Mouse (Mus musculus) v-Abl transformed pro-B cells (cell line): ENCODE measurements around the gene Slc50a1.

ENCODE experiments used
- in situ Hi-C, 2 experiments: fragments of 400-800 bp; cut with MboI; formaldehyde crosslinking; loops; one replicate each; pipeline ENCODE4 v1.15.1; 2025; ENCODE audit not compliant: unreplicated experiment in 2 of 2

Slc50a1 gene

DNA sequence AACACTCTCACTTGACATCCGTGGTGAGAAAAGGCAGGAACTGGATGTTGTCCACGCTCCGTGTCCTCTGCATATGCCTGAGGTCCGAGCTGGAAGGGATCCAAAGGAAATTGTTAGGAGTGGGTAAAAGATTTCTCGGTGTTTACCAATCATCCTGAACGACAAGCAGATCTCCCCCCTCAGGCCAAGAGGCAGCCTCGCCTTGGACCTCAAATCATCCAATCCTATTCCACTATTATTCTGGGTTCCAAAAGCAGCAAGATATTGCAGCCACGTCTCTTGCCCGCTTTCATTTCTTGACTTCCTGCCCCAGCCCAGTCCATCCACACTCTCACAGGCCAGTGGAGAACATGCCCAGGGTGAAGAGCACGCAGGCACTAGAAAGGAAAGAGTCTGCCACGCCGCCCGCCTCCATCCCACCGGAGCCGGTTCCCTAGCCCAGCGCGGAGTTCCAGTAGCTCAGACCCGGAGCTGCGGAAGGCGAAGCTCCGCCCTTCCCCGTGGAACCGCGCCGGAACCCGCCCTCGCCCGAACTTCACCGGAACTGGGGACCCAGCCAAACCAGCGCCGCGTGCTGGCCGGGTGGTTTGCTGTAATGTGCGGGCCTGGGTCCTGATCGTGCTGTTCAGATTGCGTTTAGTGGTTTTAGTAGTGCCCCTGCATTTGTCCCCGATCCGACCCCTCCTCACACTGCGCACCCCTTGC is at the start of gene Slc50a1:
Slc50a1 (minus strand) TSS at position 520 of the 705 bp plus-strand sequence.
- in situ Hi-C loops, result no loop called here

DNA sequence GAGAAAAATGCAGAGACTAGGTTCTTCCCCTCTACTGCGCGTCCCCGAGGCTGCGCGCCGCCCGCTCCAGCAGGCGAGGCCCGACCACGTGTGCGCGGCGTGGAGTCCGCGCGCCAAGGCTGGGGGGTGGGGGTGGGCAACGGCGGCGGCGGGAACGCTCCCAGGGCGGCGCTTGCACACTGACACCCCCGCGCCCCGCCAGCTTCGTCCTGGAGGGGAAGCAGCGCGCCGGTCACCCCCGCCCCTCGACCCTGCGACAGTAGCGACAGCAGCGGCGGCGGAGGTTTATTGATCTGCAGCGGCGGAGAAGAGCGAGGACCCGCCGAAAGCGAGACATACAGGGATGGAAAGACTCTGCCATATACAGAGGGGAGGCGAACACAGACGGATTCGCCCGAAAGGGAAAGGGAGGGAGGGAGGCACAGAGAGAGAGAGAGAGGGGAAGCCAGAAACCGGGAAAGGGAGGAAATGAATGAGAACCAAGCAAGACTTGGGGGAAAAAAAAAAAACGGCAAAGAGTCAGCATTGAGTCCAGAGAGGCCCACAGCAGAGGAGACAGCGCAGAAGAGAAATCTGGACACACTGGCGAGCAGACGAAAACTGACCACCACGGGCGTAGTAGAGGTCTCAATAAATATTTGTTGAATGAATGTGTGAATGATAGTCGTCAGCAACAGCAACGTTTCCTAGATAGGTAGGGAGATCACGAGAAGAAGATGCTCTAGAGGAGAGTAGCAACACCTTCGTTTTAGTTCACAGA is 49.4 kb upstream of the Slc50a1 start:
- in situ Hi-C loops, result loop anchor here in 1 of 2 experiments (10.0 kb wide), 1 partner anchor 535 kb away; no protein-coding TSS in a partner anchor

DNA sequence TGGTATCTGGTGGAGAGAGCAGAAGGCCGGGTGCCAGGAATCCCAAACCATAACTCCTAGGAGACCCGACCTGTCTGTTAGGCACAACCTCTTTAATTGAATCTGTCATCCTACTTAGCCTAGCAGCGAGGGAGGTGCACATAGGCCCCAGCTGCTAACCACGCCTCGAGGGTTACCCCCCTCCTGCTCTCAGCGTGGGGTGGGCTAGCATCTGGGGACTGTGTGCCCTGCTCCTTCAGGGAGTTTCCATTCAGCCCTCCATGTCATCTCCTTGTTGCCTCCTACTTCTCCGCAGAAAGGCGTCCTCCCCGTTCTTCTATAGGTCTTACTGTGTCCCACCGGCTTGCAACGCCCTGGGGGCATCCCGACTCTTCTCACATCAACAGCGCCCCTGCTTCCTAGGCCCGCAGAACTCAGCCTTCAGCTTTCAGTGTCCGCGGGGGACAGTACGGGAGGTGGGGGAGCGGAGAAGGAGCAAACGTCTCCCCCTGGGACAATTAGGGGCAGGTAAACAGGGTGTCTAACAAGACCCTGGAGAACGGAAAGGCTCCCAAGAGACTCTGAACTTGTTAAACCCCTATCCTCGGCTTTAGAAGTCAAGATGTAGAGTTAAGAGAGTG is 48.7 kb upstream of the Slc50a1 start:
- in situ Hi-C loops, result no loop called here

DNA sequence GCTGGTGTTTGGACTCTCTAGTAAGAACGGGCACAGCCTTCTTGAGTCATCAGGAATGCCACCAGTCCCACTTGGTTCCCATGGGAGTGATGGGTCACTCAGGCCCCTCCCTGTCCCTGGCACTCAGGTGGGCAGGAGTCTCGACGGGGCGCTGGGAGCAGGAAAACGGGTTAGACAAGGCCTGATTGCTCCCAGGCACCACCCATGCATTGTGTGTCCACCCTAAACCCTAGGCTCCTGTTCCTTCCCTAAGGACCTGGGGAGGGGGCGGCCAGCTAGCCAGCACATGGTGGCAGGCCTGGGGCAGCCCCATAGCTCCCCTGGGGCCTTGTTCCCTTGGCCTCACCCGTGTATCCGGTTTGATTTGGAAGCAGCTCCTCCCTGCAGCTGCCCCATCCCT is 47.9 kb upstream of the Slc50a1 start:
- in situ Hi-C loops, result no loop called here

DNA sequence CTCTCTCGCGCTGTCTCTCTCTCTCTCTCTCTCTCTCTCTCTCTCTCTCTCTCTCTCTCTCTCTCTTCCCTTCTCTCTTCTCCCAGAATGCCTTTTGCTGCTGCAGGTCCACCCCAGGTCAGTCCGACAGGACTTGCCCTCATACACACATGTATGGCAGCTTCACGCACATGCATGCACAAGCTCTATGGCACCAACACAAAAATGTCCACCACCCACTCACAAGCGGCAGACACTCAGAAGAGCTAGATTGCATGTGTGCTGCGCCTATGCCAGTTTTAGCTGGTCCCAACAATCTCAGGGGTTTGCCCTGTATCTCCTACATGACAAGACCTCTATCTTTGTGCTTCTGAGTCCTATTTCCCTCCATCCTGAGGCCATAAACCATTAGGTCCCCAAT is 46.9 kb upstream of the Slc50a1 start:
- in situ Hi-C loops, result no loop called here

DNA sequence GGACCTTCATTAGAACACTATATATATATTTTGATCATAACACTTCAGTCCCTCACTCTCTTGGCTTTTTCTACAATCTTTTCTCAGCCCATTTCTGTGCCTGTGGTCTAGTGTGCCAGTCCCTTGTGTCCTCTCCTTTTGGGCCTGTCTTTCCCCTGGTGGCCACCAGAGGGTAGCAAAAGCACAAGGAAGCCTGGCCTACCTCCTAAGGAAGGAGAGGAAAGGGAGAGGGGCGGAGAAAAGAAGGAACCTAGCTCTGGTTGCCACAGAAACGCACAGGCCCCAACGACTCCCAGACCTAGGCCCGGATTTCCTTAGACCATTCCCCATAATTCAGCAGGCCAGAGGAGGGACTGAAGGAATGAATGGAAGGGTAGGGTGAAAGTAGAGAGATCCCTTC is 46.5 kb upstream of the Slc50a1 start:
- in situ Hi-C loops, result no loop called here

DNA sequence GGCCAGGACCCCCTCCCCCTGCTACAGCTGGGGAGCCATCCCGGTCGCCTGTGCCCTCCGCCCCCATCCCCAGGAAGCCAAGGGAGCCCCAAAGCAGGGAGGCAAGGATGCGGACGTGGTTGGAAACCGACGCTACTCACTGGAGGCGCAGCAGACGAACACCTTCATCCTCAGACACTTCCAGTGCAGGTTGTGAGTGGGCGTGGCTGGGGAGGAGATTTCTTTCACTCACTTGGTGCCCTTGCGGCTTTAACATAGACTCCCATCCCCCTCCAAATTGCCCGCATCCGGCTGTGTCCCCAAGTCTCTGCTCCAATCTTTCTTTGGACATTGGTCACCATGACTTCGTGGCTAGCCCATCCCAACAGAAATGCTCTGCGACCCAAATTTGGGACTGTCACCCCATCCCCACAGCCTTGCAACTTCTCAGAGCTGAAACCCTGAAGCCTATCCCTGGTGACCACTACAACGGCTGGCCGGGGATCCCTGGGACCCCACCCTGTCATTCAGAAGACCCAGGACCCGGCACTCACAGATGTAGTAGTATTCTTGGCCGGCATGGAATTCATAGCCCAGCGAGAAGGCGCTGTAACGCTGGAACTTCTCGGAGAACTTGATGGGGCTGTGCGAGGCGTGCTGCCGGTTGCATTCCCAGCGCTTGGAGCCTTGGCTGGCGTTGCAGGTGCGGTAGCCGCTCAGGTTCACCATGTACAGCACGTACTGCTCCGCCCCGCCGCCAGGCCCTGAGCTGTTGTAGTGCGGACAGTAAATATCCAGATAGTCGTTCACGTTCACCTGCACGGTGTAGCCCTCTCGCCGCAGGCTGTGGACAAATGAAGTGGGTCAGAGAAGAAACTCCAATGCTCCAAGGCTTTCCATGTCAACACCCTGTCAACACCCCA is 45.8 kb upstream of the Slc50a1 start:
- in situ Hi-C loops, result no loop called here

DNA sequence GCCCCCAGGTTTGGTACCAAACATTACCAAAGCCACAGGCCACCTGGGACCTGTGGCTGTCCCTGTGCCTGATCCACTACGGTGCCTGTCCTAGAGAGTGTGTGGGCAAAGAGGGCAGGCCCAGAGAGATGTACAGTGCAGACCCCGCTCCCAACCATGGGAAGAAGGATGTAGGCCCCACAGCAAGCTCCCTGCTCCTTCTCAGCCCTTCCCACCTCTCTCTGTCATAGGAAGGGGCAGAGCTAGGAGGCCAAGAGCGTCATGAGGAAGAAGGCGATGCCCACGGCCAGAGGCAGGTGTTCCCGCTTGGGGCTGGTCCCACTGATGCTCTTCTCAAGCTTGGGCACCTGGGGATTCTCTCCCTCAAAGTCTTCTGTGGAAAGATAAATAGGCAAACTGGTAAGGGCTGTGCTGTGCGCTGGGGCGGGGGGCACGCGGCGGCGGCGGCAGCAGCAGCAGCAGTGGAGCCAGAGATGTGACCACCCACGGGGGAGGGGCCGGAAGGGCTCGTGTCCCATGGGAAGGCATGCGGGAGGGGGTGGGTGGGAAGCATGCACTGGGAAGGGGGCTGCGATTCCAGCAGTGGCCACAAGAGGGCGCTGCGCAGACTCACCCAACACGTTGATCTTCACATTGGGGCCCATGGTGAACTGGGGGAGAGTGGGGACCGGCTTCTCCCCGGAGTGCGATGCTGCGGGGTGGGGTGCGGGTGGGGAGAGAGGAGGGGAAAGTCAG is 45.0 kb upstream of the Slc50a1 start:
- in situ Hi-C loops, result no loop called here

DNA sequence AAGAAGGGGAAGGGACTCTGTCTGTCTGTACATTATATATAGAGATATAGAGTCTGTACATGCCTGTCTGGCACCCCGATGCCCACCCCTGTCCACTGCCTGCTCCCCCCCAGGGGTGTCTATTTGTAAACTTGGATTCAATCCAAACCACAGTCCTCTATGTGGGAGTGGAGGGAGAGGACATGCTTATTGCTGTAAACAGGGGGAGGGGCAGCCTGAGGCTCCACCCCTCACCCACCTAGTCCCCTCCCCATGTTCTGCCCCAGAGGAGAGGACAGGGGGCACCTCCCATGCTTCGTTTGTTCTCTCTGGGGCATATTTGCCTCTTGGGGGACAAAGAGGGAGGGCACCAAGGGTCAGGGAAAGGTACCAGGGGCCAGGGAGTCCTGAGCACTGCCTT is 44.4 kb upstream of the Slc50a1 start:
- in situ Hi-C loops, result no loop called here

DNA sequence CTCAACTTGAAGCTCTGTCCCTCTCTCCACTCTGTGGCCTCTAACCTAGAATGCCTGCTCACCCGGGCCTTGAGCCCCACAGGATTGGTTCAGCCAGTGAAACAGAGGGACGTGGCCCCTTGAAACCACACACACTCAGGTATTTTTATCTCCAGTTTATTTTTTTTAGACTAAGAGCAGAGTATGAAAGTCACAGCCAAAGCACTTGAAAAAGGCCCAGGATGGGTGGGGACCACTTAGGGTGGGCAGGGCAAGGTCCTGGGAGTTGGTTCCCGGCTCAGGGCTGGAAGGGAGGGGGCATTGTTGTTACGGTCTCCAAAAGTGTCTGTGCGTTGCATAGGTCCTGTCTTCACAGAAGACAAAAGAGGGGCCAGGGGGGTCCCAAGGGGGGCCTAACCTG is 44.0 kb upstream of the Slc50a1 start:
- in situ Hi-C loops, result no loop called here

DNA sequence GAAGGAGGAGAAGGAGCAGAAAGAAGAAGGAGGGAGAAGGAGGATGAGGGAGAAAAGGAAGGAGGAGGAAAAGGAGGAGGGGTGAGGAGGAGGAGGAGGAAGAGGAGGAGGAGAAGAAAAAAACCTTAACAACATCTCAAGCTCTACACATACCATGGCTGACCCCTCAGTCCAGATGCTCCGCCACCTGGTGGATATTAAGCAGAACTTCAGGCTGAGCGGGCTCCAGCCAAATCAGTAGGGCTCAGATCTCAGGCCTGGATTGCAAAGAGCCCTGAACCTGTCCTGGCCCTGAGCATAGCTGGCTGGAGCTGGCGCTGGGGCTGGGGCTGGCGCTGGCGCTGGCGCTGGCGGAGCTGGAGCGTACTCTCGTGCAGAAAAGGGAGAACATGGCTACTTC is 37.7 kb upstream of the Slc50a1 start:
- in situ Hi-C loops, result loop anchor here (5.0 kb wide), 1 partner anchor 61 kb away; the partner anchor contains the start of genes Krtcap2 (in 2 of the 2) and Trim46 (in 2 of the 2)

DNA sequence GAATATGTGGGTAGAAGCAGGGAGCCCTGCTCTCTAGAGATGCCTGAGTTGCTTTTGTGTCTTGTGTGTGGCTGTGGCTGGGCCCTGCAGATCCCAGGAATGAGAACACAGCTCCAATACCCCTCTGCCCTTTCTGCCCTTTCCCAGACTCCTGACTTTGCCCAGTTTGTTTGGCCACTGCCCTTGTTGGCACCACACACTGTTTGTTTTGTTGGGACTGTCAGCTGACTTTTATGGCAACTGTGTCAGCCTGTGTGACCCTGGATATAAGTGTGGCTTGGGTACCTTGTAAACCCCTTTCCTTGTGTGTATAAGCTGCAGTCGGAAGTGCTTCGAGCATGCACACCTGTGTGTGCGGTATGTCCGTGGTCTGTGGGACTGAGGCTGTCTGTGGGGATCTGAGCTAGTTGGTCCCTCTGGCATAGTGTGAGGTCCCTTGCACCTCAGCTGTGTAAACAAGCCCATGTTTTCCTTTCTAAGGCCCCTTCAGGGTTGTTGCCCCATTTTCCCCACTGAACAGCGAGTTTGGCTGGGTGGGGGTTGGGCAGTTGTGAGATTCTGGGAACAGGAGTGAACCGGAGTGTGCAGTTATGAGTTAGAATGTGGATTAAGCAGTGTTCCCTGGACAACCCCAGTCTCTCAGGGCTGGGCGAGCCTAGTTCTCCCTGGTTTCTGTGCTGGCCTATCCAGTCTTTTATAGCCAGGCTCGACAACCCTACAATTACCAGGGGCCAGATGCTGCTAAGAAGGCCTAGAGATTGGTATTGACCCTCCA is 35.4 kb upstream of the Slc50a1 start:
- in situ Hi-C loops, result loop anchor here (5.0 kb wide), 1 partner anchor 58 kb away; the partner anchor contains the start of genes Krtcap2 (in 2 of the 2) and Trim46 (in 2 of the 2)

DNA sequence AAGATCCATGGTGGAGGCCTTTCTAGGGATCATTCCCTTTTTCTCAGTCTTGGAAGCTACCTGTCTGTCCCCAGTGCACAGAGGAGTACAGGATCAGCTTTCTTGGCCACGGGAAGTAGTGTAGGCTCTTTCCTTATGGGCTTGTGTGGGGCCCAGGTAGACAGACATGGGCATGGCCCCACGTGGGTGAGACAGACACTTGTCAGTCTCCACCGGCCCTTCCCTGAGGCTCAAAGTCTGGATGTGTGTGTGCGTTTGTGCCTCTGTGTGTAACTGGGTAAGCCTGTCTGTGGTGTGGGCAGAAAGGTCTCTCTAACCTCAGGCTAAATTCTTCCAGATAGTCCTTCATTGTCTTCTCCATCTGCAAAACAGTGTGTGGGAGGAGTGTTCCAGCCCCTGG is 34.7 kb upstream of the Slc50a1 start:
- in situ Hi-C loops, result loop anchor here (5.0 kb wide), 1 partner anchor 58 kb away; the partner anchor contains the start of genes Krtcap2 (in 2 of the 2) and Trim46 (in 2 of the 2)

DNA sequence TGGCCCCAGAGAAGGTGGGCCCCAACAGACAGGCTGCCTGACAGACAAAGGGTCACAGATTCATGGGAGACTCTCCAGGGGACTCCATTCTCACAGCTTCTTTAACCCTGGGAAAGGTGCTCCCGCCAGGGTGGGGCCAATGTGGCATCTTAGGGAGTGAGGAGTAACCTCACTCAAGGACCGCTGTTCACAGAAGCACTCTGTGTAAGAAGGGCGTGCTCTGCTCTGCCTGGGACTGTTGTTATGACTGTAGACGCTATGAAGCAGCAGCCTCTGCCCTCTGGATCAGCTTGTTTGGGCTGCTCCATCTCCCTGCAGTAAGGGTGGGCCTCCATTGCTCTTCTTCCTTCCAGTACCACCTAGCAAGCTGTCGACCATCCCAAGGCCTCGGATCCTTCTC is 34.1 kb upstream of the Slc50a1 start:
- in situ Hi-C loops, result no loop called here

DNA sequence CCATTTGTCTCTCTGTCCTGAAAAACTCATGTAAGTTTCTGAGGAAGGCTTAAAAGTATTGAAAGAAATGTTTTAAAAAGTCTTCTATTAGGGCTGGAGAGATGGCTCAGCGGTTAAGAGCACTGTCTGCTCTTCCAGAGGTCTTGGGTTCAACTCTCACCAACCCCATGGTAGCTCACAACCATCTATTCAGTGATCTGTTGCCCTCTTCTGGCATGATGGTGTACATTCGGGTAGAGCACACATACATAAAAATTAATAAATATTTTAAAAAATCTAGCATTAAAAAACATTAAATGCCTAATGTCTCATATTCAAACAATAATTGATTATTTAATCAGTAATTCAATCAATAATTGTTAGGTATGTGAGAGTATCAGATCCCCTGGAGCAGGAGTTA is 30.1 kb upstream of the Slc50a1 start:
- in situ Hi-C loops, result no loop called here

DNA sequence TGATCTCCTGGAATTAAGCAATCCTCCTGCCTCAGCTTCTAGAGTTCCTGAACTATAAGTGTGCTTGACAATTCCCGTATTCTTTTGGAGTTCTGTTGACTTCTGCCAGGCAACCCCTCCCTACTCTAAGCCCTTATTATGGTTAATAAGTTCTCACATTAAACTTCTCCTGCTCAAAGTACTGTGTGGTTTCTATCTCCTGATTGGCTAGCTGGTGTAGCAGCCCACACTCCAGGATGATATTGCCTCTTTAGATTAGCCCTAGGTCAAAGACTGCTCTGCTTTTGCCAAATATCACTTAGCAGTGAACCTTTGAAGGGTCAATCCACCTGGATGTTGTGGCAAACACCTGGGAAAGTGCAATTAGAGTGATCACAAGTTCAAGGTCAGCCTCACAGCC is 29.7 kb upstream of the Slc50a1 start:
- in situ Hi-C loops, result no loop called here

DNA sequence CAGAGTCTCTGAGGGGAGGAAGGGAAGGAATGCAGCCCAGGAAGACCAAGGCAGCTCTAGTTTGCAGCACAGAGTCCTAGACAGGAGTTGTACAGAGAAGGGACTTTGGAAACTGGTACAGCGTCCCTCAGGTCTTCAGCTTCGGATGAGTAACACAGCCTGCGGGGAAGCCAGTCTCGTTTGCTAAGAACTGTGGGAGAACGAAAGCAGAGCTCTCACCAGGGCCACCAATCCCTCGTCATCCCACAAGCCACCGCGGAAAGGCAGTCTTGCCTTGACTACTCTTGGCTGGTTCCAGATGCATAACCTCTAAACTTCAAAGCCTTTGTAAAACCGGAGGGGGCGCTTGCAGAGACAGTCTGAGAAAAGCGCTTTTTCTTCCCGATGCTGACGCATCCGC is 29.1 kb upstream of the Slc50a1 start:
- in situ Hi-C loops, result no loop called here

DNA sequence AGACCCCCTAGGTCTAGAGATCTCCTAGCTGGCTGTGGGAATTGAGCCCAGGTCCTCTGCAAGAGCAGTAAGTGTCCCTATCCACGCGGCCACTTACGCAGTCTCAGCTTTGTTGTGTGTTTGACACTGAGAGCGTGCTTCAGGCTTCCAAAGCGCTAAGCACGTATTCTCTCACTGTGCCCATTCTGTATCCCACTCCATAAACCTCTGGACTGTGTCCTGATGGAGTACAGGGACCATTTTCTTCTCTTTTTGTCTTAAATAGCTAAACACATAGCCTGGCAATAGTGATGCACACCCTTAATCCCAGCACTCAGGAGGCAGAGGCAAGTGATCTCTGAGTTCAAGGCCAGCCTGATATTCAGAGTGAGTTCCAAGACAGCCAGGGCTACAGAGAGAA is 28.5 kb upstream of the Slc50a1 start:
- in situ Hi-C loops, result no loop called here
